Mouse (Mus musculus) stomach, embryonic 16.5 days (tissue): Measurements from ENCODE around the gene Pfkfb4. TPM values are rescaled to one million over a fixed set of nuclear protein-coding genes. Genes with fewer than 3 reads are reported as not detected.

Experiments
- ATAC-seq: fragments of 200-750 bp; cut with Nextera tagmentation; 2 replicates; pipeline ENCODE4 v1.8.0; 2017; ENCODE audit warnings: moderate number of reproducible peaks, moderate TSS enrichment; ENCODE audit not compliant: insufficient read depth, low FRiP score
- H3K27ac ChIP-seq: fragments of 300-500 bp; sonication (generic); 2 replicates; pipeline ENCODE4 v1.5.1; 2014; ENCODE audit warnings: low read length
- H3K27me3 ChIP-seq: fragments of 300-500 bp; sonication (generic); 2 replicates; pipeline ENCODE4 v1.6.1; 2014; ENCODE audit warnings: low read length, control low read depth, mixed read lengths; ENCODE audit not compliant: control insufficient read depth, insufficient read depth
- H3K36me3 ChIP-seq: fragments of 300-500 bp; sonication (generic); 2 replicates; pipeline ENCODE4 v1.6.1; 2014; ENCODE audit warnings: low read length; ENCODE audit not compliant: control insufficient read depth, insufficient read depth
- H3K4me1 ChIP-seq: fragments of 300-500 bp; sonication (generic); 2 replicates; pipeline ENCODE4 v1.6.1; 2014; ENCODE audit warnings: low read length, control low read depth, mixed read lengths; ENCODE audit not compliant: control insufficient read depth, insufficient read depth
- H3K4me2 ChIP-seq: fragments of 300-500 bp; sonication (generic); 2 replicates; pipeline ENCODE4 v1.6.1; 2014; ENCODE audit warnings: low read depth, low read length, mixed read lengths
- H3K4me3 ChIP-seq: fragments of 300-500 bp; sonication (generic); replicated peaks from 2 replicates; pipeline ENCODE4 v1.5.1; 2014; ENCODE audit warnings: mild to moderate bottlenecking, low read length
- H3K9ac ChIP-seq: fragments of 300-500 bp; sonication (generic); 2 replicates; pipeline ENCODE4 v1.6.1; 2014; ENCODE audit warnings: low read length
- H3K9me3 ChIP-seq: fragments of 300-500 bp; sonication (generic); replicated peaks from 2 replicates; pipeline ENCODE4 v1.6.1; 2016; ENCODE audit warnings: low read length, control low read depth; ENCODE audit not compliant: control insufficient read depth
- WGBS: fragments of 180-500 bp; shearing (Covaris S2); extraction: QIAGEN DNeasy Blood & Tissue Kit; methylation state at CpG from one replicate; pipeline ENCODE4 v1.1.7; 2014; 5-methylcytosine and 5-hydroxymethylcytosine counted together
- polyA plus RNA-seq: library from polyadenylated mRNA; unstranded; fragments of >200 nt; fragmentation: Nextera tagmentation; extraction: Ambion mirVana; gene quantifications from 2 replicates; pipeline ENCODE4 v1.2.1, GENCODE M21; 2015

The Pfkfb4 gene
- polyA plus RNA-seq, 1 experiment from 2014 or later = 11.2 TPM

DNA sequence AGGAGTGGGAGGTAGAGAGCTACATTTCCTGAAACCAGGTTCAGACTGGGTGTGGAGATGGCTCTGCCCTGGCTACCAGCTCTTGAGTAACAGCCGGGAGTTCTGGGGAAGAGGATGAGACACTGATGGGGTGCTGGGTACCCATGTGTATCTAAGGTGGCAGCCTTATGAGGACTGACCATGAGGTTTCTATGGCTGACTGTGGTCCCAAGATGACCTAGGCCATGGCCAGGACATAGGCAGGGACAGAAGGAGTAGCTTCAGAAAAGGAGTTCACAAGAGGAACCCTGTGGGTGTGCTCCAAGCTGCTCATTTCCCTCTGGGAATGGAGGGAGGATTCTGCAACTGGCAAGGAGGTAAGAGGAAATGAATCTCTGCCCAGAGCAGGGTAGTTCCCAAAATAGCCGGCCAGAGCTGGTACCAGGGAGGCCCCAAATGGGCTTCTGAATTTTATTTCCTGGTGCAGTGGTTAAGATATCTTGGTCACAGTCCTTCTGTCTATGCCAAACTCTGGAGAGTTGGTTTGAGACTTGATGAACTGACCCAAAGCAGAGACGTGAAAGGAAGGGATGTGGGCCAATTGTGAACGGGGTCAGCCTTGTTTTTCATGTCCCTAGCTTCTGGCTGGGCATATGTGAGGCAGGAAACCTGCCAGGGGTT, 1.6 kb upstream of the Pfkfb4 start:
- Histone ChIP-seq H3K4me1 (peaks cover 31% of the 10 kb centered on the region), H3K4me2 (no peak overlapping the region), H3K4me3 (no peak overlapping the region), H3K36me3 (no peaks in the 10 kb centered on the region), H3K9ac (peak overlapping the region; percentile 70; the same call in 1 of the 2 replicates), H3K27ac (peak overlapping the region; percentile 96), H3K9me3 (no peaks in the 10 kb centered on the region), H3K27me3 (no peaks in the 10 kb centered on the region)
- WGBS = 63% methylated on average over 4 of the region's 4 CpGs
- ATAC-seq = no peak

DNA sequence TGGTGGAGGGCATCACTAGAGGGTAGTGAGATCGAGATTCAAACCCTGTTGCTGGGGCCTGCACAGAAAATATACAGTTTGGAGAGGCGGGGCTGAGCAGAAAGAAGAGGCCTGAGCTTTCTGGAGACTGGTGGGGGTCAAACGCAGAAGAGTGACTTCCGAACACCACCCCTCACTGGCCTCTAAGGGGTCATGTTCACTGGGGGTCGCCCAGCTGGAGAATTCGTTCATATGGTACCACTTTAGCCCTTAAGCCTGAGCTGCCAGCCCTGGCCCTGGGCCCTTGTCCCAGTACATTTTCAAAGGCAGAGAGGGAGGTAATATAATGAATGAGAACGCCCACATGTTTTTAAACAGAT, 1.1 kb upstream of the Pfkfb4 start:
- Histone ChIP-seq H3K27ac (peak overlapping the region; percentile 96), H3K9me3 (no peaks in the 10 kb centered on the region), H3K4me2 (0 out of 2 replicates have a peak overlapping the region, but pooled peaks have one; percentile 96), H3K36me3 (no peaks in the 10 kb centered on the region), H3K27me3 (no peaks in the 10 kb centered on the region), H3K4me3 (no peak overlapping the region), H3K9ac (peak overlapping the region; percentile 70; the same call in 1 of the 2 replicates), H3K4me1 (peaks cover 33% of the 10 kb centered on the region)
- ATAC-seq = no peak
- 67% methylated on average over 7 of the region's 7 CpGs for WGBS

DNA sequence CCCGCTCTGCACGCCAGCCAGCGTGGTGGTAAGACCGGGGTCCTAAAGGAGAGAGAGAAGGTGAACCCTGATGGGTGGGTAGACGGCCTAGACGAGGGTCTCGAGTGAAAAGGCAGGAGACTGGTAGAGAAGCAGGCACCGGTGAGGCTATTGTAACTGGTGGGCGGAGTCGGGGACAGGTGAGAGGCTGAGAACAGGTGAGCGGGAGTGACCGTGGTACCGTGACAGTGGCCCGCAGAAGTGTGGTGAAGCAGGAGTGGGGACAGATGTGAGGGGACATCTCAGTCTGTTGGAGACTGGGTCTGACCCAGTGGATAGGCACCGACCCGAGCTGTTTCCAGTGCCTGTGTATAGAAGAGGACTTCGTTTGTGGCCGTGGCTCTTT, 499 bp downstream of the Pfkfb4 start:
- Histone ChIP-seq H3K4me2 (peak overlapping the region; percentile 96), H3K4me1 (peaks cover 36% of the 10 kb centered on the region), H3K4me3 (peak overlapping the region; percentile 64), H3K27ac (no peak overlapping the region), H3K36me3 (no peaks in the 10 kb centered on the region), H3K9me3 (no peaks in the 10 kb centered on the region), H3K9ac (peak overlapping the region; percentile 75), H3K27me3 (no peaks in the 10 kb centered on the region)
- WGBS = 9% methylated on average over 18 of the region's 18 CpGs
- no peak for ATAC-seq

DNA sequence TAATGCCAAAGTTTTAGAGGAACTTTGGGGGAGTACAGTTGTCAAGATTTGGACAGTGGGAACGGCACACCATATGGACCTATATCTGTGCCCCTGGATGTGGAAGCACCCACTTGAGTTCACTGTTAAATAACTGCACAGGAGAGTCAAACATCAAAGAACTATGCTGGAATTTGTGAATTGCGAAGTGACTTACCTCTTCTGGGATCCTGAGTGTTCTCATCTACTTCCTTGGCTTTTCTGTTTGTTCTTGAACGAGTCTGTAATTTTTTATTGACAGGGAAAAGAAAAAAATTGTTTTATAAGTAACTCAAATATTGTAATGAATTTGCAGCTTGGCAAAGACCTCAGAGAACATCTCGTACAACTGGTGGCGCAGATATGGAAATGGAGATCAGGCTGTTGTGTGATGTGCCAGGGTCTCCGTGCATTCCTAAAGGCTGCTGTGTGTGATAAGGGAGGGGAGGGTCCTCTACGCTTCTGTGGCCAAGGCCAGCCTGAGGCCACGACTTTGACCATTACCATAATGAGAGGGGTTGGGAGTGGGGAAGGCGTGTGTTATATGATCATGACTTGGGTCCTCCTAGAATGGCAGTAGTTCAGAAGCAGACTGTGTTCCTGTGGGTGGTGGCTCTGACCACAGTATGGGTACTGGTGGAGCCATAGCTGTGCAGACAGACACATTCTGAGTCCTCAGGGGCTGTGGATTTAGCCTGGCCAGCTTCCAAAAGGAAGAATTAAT, 1.2 kb downstream of the Pfkfb4 start:
- no peak overlapping the region for H3K27ac ChIP-seq
- no peaks in the 10 kb centered on the region for H3K36me3 ChIP-seq
- H3K4me2 ChIP-seq = peak overlapping the region; percentile 96
- H3K27me3 ChIP-seq = no peaks in the 10 kb centered on the region
- no peak overlapping the region for H3K9ac ChIP-seq
- no peak for ATAC-seq
- WGBS = 72% methylated on average over 9 of the region's 9 CpGs
- H3K9me3 ChIP-seq = no peaks in the 10 kb centered on the region
- peak overlapping the region; percentile 64 for H3K4me3 ChIP-seq
- H3K4me1 ChIP-seq = peaks cover 32% of the 10 kb centered on the region

DNA sequence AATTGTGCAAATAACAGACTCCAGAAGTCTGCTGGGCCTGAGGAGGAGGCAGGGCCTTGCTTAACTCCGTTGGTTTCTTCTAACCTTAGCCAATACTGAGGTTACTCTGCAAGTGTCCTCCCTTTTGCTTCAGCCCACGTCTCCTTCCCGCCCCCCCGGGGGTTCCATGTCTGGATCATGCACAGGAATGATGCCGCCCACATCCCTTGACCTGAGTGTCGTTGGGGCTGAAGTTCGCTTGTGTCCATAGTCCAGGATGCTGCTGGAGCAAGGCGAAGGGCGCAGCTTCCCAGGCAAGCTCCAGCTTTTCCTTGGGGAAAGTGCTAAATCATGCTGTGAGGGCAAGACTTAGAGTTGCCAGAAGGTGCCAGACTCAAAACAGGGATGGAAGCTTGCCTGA, 4.8 kb downstream of the Pfkfb4 start:
- ATAC-seq = no peak
- no peaks in the 10 kb centered on the region for H3K9me3 ChIP-seq
- WGBS = 67% methylated on average over 9 of the region's 9 CpGs
- no peak overlapping the region for H3K4me3 ChIP-seq
- no peaks in the 10 kb centered on the region for H3K36me3 ChIP-seq
- no peaks in the 10 kb centered on the region for H3K27me3 ChIP-seq
- H3K27ac ChIP-seq = 0 out of 2 replicates have a peak overlapping the region, but pooled peaks have one; percentile 10
- H3K4me1 ChIP-seq = peaks cover 12% of the 10 kb centered on the region
- no peak overlapping the region for H3K4me2 ChIP-seq
- no peak overlapping the region for H3K9ac ChIP-seq

DNA sequence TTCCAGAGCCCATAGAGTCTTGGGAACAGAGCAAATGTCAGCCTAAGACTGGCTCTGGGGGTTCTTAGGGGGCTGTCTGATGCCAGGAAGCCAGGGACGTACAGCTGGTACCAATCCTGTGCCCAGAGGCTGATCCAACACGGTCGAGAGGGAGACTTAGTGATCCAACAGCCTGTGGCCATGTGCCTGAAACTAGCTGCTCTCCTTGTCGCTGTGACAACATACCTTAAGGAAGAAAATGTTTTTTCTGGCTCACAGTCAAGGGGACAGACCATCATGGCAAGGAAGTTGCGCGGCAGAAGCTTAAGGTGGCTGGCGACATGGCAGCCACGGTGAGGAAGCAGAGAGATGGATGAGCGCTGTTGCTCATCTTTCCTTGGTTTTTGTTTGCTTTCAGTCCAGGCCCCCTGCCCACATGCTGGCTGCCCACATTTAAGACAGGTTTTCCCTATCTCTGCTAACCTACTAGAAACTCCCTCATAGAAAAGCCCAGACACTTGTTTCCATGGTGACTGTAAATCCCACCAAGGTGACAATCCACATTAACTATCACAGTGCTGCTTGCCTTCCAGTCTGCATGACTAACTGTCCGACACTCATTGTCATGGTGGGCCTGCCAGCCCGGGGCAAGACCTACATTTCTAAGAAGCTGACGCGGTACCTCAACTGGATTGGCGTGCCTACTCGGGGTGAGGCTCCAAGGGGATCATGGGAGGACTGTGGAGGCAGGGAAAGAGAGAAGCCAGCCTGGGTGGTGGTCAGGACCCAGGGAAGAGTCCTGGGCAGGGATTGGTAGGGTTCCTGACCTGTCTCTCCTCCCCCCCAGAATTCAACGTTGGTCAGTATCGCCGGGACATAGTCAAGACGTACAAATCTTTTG, 6.9 kb downstream of the Pfkfb4 start:
- ATAC-seq = no peak
- Histone ChIP-seq H3K9me3 (no peaks in the 10 kb centered on the region), H3K36me3 (no peaks in the 10 kb centered on the region), H3K4me1 (0 out of 2 replicates have a peak, but pooled peaks cover 5% of the 10 kb centered on the region), H3K27me3 (no peaks in the 10 kb centered on the region), H3K4me3 (no peak overlapping the region), H3K9ac (no peak overlapping the region), H3K27ac (no peak overlapping the region), H3K4me2 (no peak overlapping the region)
- 81% methylated on average over 19 of the region's 19 CpGs for WGBS

DNA sequence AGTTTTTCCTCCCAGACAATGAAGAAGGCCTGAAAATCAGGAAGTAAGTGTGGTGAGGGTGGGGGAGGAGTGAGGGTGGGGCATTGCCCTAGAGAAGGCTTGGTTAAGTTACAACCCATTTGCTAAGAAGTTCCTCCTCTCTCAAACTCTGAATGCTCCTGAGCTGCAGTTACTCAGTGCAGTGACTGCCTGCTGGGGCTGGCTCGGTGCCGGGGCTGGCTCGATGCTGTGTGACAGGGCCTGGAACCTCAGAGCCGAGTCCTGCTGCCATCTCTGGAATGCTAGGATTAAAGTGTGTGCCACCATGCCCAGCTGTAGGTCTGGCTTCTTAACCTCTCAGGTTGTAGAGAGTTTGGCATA, 7.6 kb downstream of the Pfkfb4 start:
- H3K4me1 ChIP-seq = 0 out of 2 replicates have a peak, but pooled peaks cover 5% of the 10 kb centered on the region
- no peaks in the 10 kb centered on the region for H3K36me3 ChIP-seq
- no peak overlapping the region for H3K4me2 ChIP-seq
- no peak overlapping the region for H3K4me3 ChIP-seq
- H3K9ac ChIP-seq = no peak overlapping the region
- no peaks in the 10 kb centered on the region for H3K27me3 ChIP-seq
- no peaks in the 10 kb centered on the region for H3K9me3 ChIP-seq
- ATAC-seq = no peak
- H3K27ac ChIP-seq = 0 out of 2 replicates have a peak overlapping the region, but pooled peaks have one; percentile 34
- 69% methylated on average over 4 of the region's 4 CpGs for WGBS

DNA sequence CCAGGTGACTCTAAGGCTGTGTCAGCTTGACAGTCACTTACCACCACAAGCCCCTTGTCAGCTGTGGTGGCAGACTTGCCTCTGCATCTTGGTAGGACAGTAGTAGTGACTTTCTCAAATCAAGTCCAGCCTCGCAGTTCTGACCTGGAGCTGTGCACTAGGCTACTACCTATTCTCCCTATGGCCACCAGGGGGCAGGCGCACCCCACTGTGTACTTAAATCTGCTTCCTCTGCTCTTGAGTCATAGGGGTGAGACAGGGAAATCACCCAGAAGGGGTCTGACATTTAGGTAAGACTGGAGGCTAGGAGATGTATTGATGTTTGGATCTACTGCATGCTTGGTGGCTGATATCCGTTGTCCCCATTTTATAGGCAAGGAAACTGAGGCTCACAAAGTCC, 9.1 kb downstream of the Pfkfb4 start:
- Histone ChIP-seq H3K4me1 (0 out of 2 replicates have a peak, but pooled peaks cover under 1% of the 10 kb centered on the region), H3K4me2 (no peak overlapping the region), H3K9me3 (no peaks in the 10 kb centered on the region), H3K36me3 (no peaks in the 10 kb centered on the region), H3K9ac (no peak overlapping the region), H3K27ac (no peak overlapping the region), H3K4me3 (no peak overlapping the region), H3K27me3 (no peaks in the 10 kb centered on the region)
- 9% methylated on average over 3 of the region's 3 CpGs for WGBS
- ATAC-seq = no peak; the same call in 1 of the 2 replicates

DNA sequence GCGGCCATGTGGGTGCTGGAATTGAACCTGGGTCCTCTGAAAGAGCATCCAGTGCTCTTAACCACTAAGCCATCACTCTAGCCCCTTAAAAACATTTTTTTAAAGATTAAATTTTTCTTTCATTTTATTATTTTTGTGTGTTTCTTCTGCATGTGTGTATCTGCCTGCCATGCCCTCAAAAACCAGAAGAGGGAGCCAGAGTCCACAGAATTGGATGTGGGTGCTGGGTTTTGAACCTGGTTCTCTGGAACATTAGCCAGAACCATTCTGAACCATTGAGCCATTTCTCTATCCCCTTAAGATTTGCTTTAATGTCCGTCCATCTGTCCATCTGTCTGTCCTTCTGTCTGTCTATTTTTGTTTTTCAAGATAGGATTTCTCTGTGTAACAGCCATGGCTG, 11.6 kb downstream of the Pfkfb4 start:
- Histone ChIP-seq H3K4me2 (no peak overlapping the region), H3K4me1 (no peaks in the 10 kb centered on the region), H3K36me3 (no peaks in the 10 kb centered on the region), H3K4me3 (no peak overlapping the region), H3K9me3 (no peaks in the 10 kb centered on the region), H3K27ac (no peak overlapping the region), H3K27me3 (no peaks in the 10 kb centered on the region), H3K9ac (no peak overlapping the region)
- WGBS = 54% methylated on average over 2 of the region's 2 CpGs
- ATAC-seq = no peak
